Mouse (Mus musculus) forebrain, embryonic 10.5 days (tissue): ENCODE results near the gene Mul1. TPM values are rescaled to one million over a fixed set of nuclear protein-coding genes. Genes with fewer than 3 reads are reported as not detected.
"Not testable (repeated sequence)": the region's sequence is repeated elsewhere in the genome, so short reads cannot be mapped to it uniquely, and the experiment has no call there.

ENCODE experiments used
- DNase-seq: peaks from one replicate; pipeline ENCODE4 v3.0.0-alpha.2; 2017; ENCODE audit warnings: low spot score; ENCODE audit errors: extremely low spot score
- H3K27ac ChIP-seq: fragments of 300-500 bp; sonication (generic); 2 replicates; pipeline ENCODE4 v1.5.1; 2016; ENCODE audit warnings: mild to moderate bottlenecking
- H3K27me3 ChIP-seq: fragments of 300-500 bp; sonication (generic); 2 replicates; pipeline ENCODE4 v1.6.1; 2016; ENCODE audit warnings: mild to moderate bottlenecking; ENCODE audit not compliant: poor library complexity, severe bottlenecking
- H3K36me3 ChIP-seq: fragments of 300-500 bp; sonication (generic); replicated peaks from 2 replicates; pipeline ENCODE4 v1.6.1; 2016; ENCODE audit warnings: mild to moderate bottlenecking, moderate library complexity
- H3K4me1 ChIP-seq: fragments of 300-500 bp; sonication (generic); 2 replicates; pipeline ENCODE4 v1.6.1; 2016
- H3K4me3 ChIP-seq: fragments of 300-500 bp; sonication (generic); 2 replicates; pipeline ENCODE4 v1.5.1; 2016; ENCODE audit warnings: mild to moderate bottlenecking, moderate library complexity
- H3K9me3 ChIP-seq: fragments of 300-500 bp; sonication (generic); 2 replicates; pipeline ENCODE4 v1.6.1; 2016; ENCODE audit warnings: mild to moderate bottlenecking, moderate library complexity
- WGBS: fragments of 180-500 bp; shearing (Covaris S2); methylation state at CpG from one replicate; pipeline ENCODE4 v1.1.7; 2016; 5-methylcytosine and 5-hydroxymethylcytosine counted together
- polyA plus RNA-seq: library from polyadenylated mRNA; unstranded; fragments of >200 nt; fragmentation: Nextera tagmentation; extraction: Ambion mirVana; gene quantifications from 2 replicates; pipeline ENCODE4 v1.2.1, GENCODE M21; 2016

Mul1 gene
- polyA plus RNA-seq, 1 experiment from 2014 or later: 22.7 TPM

- DNase-seq: no peak
- Histone ChIP-seq H3K4me1 (peaks cover 18% of the 10 kb centered on the region), H3K27ac (no peak overlapping the region), H3K9me3 (no peaks in the 10 kb centered on the region), H3K27me3 (peaks cover 54% of the 10 kb centered on the region), H3K4me3 (no peak overlapping the region), H3K36me3 (no peaks in the 10 kb centered on the region)
- WGBS: 60% methylated on average over 5 of the region's 5 CpGs
Measured at GRCm38 (mm10) chr4:138416414-138416813, 18.1 kb upstream of the Mul1 start.

- no peak for DNase-seq
- WGBS: 91% methylated on average over 4 of the region's 4 CpGs
- H3K4me1 ChIP-seq: peaks cover 18% of the 10 kb centered on the region
Measured at GRCm38 (mm10) chr4:138417882-138418281, 16.6 kb upstream of the Mul1 start.

GRCm38 (mm10) chr4:138418340-138418957 lies 16.0 kb upstream of the Mul1 start:
- DNase-seq: no peak
- Histone ChIP-seq H3K4me1 (peaks cover 18% of the 10 kb centered on the region), H3K9me3 (no peaks in the 10 kb centered on the region), H3K4me3 (no peak overlapping the region), H3K27ac (no peak overlapping the region), H3K27me3 (peaks cover 37% of the 10 kb centered on the region), H3K36me3 (no peaks in the 10 kb centered on the region)
- 66% methylated on average over 11 of the region's 11 CpGs for WGBS

More at GRCm38 (mm10) chr4:138417882-138418281, 16.6 kb upstream of the Mul1 start:
- H3K4me3 ChIP-seq: no peak overlapping the region
- no peak overlapping the region for H3K27ac ChIP-seq
- H3K9me3 ChIP-seq: no peaks in the 10 kb centered on the region
- H3K36me3 ChIP-seq: no peaks in the 10 kb centered on the region
- peaks cover 40% of the 10 kb centered on the region for H3K27me3 ChIP-seq

GRCm38 (mm10) chr4:138425028-138425427 lies 9.4 kb upstream of the Mul1 start:
- Histone ChIP-seq H3K4me1 (no peaks in the 10 kb centered on the region), H3K27me3 (peaks cover 11% of the 10 kb centered on the region; the same call in 1 of the 2 replicates), H3K4me3 (no peak overlapping the region), H3K36me3 (no peaks in the 10 kb centered on the region), H3K9me3 (no peaks in the 10 kb centered on the region), H3K27ac (no peak overlapping the region)
- 85% methylated on average over 6 of the region's 6 CpGs for WGBS
- no peak for DNase-seq

GRCm38 (mm10) chr4:138425604-138426003 lies 8.9 kb upstream of the Mul1 start:
- H3K27ac ChIP-seq, H3K4me1 ChIP-seq, DNase-seq, H3K9me3 ChIP-seq, H3K36me3 ChIP-seq, H3K4me3 ChIP-seq: not testable (repeated sequence)
- 92% methylated on average over 14 of the region's 14 CpGs for WGBS
- H3K27me3 ChIP-seq: peaks cover 11% of the 10 kb centered on the region; the same call in 1 of the 2 replicates

- WGBS: 46% methylated on average over 22 of the region's 22 CpGs
- H3K4me1 ChIP-seq: 0 out of 2 replicates have a peak, but pooled peaks cover 2% of the 10 kb centered on the region
- no peaks in the 10 kb centered on the region for H3K9me3 ChIP-seq
- no peak overlapping the region for H3K4me3 ChIP-seq
- DNase-seq: peak; percentile 70
- H3K27me3 ChIP-seq: peaks cover 17% of the 10 kb centered on the region; the same call in 1 of the 2 replicates
- no peaks in the 10 kb centered on the region for H3K36me3 ChIP-seq
- no peak overlapping the region for H3K27ac ChIP-seq
Measured at GRCm38 (mm10) chr4:138426778-138427705, 7.4 kb upstream of the Mul1 start.

GRCm38 (mm10) chr4:138429778-138430177 lies 4.7 kb upstream of the Mul1 start:
- no peaks in the 10 kb centered on the region for H3K9me3 ChIP-seq
- H3K36me3 ChIP-seq: no peaks in the 10 kb centered on the region
- no peak overlapping the region for H3K4me3 ChIP-seq
- 44% methylated on average over 3 of the region's 3 CpGs for WGBS
- no peak for DNase-seq
- no peak overlapping the region for H3K27ac ChIP-seq
- peaks cover 8% of the 10 kb centered on the region for H3K4me1 ChIP-seq
- H3K27me3 ChIP-seq: peaks cover 17% of the 10 kb centered on the region; the same call in 1 of the 2 replicates

GRCm38 (mm10) chr4:138431340-138431739 lies 3.1 kb upstream of the Mul1 start:
- Histone ChIP-seq H3K27ac (no peak overlapping the region), H3K4me1 (peaks cover 22% of the 10 kb centered on the region), H3K4me3 (no peak overlapping the region), H3K36me3 (peaks cover 5% of the 10 kb centered on the region), H3K27me3 (peaks cover 17% of the 10 kb centered on the region; the same call in 1 of the 2 replicates), H3K9me3 (no peaks in the 10 kb centered on the region)
- no peak for DNase-seq
- 56% methylated on average over 8 of the region's 8 CpGs for WGBS

GRCm38 (mm10) chr4:138440062-138440461 lies 5.6 kb downstream of the Mul1 start:
- peaks cover 13% of the 10 kb centered on the region; the same call in 1 of the 2 replicates for H3K27me3 ChIP-seq
- no peaks in the 10 kb centered on the region for H3K9me3 ChIP-seq
- H3K27ac ChIP-seq: no peak overlapping the region
- H3K36me3 ChIP-seq: peaks cover 66% of the 10 kb centered on the region
- 83% methylated on average over 3 of the region's 3 CpGs for WGBS
- peaks cover 24% of the 10 kb centered on the region for H3K4me1 ChIP-seq
- DNase-seq: no peak
- H3K4me3 ChIP-seq: no peak overlapping the region

GRCm38 (mm10) chr4:138444941-138445340 lies 10.5 kb downstream of the Mul1 start:
- Histone ChIP-seq H3K27ac (no peak overlapping the region), H3K4me3 (no peak overlapping the region), H3K9me3 (no peaks in the 10 kb centered on the region), H3K27me3 (peaks cover 51% of the 10 kb centered on the region), H3K4me1 (peaks cover 49% of the 10 kb centered on the region), H3K36me3 (peaks cover 25% of the 10 kb centered on the region)
- DNase-seq: no peak
- 13% methylated on average over 5 of the region's 5 CpGs for WGBS

GRCm38 (mm10) chr4:138446981-138447380 lies 12.5 kb downstream of the Mul1 start:
- H3K9me3 ChIP-seq: no peaks in the 10 kb centered on the region
- H3K27me3 ChIP-seq: peaks cover 69% of the 10 kb centered on the region
- 24% methylated on average over 13 of the region's 13 CpGs for WGBS
- H3K36me3 ChIP-seq: peaks cover 5% of the 10 kb centered on the region
- H3K4me3 ChIP-seq: no peak overlapping the region
- no peak for DNase-seq
- H3K4me1 ChIP-seq: peaks cover 50% of the 10 kb centered on the region
- H3K27ac ChIP-seq: peak overlapping the region; percentile 59; the same call in 1 of the 2 replicates

GRCm38 (mm10) chr4:138447387-138447786 lies 12.9 kb downstream of the Mul1 start:
- peak; percentile 93 for DNase-seq
- Histone ChIP-seq H3K4me3 (no peak overlapping the region), H3K27me3 (peaks cover 73% of the 10 kb centered on the region), H3K27ac (peak overlapping the region; percentile 59), H3K36me3 (peaks cover 1% of the 10 kb centered on the region), H3K4me1 (peaks cover 52% of the 10 kb centered on the region), H3K9me3 (no peaks in the 10 kb centered on the region)
- WGBS: under 1% methylated on average over 8 of the region's 8 CpGs
